Mouse (Mus musculus) liver, embryonic 16.5 days (tissue): ENCODE measurements around the gene Pheta1. TPM values are rescaled to one million over a fixed set of nuclear protein-coding genes. Genes with fewer than 3 reads are reported as not detected.

Experiments
- ATAC-seq: fragments of 200-750 bp; cut with Nextera tagmentation; 2 replicates; pipeline ENCODE4 v1.8.0; 2017; ENCODE audit warnings: low read depth, mild to moderate bottlenecking, moderate number of reproducible peaks, moderate library complexity
- H3K27ac ChIP-seq: fragments of 300-500 bp; sonication (generic); 2 replicates; pipeline ENCODE4 v1.5.1; 2014; ENCODE audit warnings: mild to moderate bottlenecking, low read length
- H3K27me3 ChIP-seq: fragments of 300-500 bp; sonication (generic); 2 replicates; pipeline ENCODE4 v1.6.1; 2014; ENCODE audit warnings: low read depth, low read length, mixed read lengths; ENCODE audit not compliant: control insufficient read depth, insufficient read depth
- H3K36me3 ChIP-seq: fragments of 300-500 bp; sonication (generic); 2 replicates; pipeline ENCODE4 v1.6.1; 2014; ENCODE audit warnings: mild to moderate bottlenecking; ENCODE audit not compliant: control insufficient read depth, insufficient read depth
- H3K4me1 ChIP-seq: fragments of 300-500 bp; sonication (generic); 2 replicates; pipeline ENCODE4 v1.6.1; 2014; ENCODE audit warnings: low read depth, low read length, mixed read lengths; ENCODE audit not compliant: control insufficient read depth
- H3K4me2 ChIP-seq: fragments of 300-500 bp; sonication (generic); 2 replicates; pipeline ENCODE4 v1.6.1; 2014; ENCODE audit warnings: low read depth, low read length, mixed read lengths
- H3K4me3 ChIP-seq: fragments of 300-500 bp; sonication (generic); 2 replicates; pipeline ENCODE4 v1.5.1; 2014; ENCODE audit warnings: low read depth, mild to moderate bottlenecking, low read length
- H3K9ac ChIP-seq: fragments of 300-500 bp; sonication (generic); 2 replicates; pipeline ENCODE4 v1.6.1; 2014; ENCODE audit warnings: low read depth, low read length
- H3K9me3 ChIP-seq: fragments of 300-500 bp; sonication (generic); replicated peaks from 2 replicates; pipeline ENCODE4 v1.6.1; 2016; ENCODE audit warnings: low read length; ENCODE audit not compliant: control insufficient read depth
- WGBS: fragments of 180-500 bp; shearing (Covaris S2); extraction: QIAGEN DNeasy Blood & Tissue Kit; methylation state at CpG from one replicate; pipeline ENCODE4 v1.1.7; 2014; ENCODE audit not compliant: insufficient replicate concordance; 5-methylcytosine and 5-hydroxymethylcytosine counted together
- polyA plus RNA-seq: library from polyadenylated mRNA; unstranded; fragments of >200 nt; fragmentation: Nextera tagmentation; extraction: Ambion mirVana; gene quantifications from 2 replicates; pipeline ENCODE4 v1.2.1, GENCODE M21; 2015

Gene Pheta1
- polyA plus RNA-seq, 1 experiment from 2014 or later, result 4.0 TPM

DNA sequence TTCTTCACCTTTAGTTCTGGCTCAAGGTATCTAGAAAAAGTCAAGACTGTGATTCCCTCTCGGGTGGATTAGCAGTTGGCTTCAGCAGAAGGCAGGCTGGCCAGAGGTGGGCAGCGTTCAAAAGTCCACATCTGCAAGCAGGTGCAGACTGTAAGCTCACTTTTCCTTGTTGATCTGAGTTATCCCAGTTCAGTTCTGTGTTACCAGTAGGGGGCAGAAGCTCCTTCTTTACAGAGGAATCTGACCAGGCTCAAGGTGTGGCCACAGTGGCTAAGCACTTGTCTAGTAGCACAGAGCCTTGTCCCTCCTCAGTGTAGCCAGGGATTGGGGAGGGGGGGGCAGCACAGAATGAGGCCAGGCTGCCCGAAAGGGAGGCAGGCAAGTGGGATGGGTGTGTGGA is 33.7 kb upstream of the Pheta1 start:
- WGBS, result 45% methylated on average over 3 of the region's 3 CpGs
- Histone ChIP-seq H3K4me3 (no peak overlapping the region), H3K4me2 (no peak overlapping the region), H3K4me1 (no peaks in the 10 kb centered on the region), H3K36me3 (peaks cover 36% of the 10 kb centered on the region), H3K9me3 (no peaks in the 10 kb centered on the region), H3K27ac (no peak overlapping the region), H3K27me3 (no peaks in the 10 kb centered on the region), H3K9ac (no peak overlapping the region)
- no peak for ATAC-seq

DNA sequence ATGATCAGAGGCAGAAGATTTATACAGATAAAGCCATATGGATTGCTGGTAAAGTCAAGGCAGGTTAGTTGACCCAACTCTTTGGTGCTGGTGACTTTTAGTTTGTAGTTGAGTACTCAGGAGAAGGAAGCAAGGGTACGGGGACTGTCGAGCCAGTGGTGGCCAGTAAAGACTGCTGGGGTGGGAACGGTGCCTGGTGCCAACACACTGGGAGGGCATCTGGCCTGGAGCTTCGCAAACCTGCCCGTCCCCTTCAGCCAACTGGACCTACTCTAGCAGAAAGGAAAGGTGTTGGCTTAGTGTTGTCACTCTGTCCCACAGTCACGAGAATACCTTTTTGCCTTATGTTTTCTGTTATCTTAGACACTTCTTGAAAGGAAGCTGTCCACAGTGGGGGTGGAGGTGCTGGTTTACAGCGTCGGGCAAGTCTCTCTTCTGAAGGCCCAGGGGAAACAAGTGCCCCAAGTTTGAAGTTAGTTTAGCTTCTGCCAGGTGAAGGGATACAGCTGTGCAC is 32.9 kb upstream of the Pheta1 start:
- Histone ChIP-seq H3K9ac (no peak overlapping the region), H3K9me3 (no peaks in the 10 kb centered on the region), H3K4me1 (no peaks in the 10 kb centered on the region), H3K4me2 (no peak overlapping the region), H3K4me3 (no peak overlapping the region), H3K27ac (no peak overlapping the region), H3K27me3 (no peaks in the 10 kb centered on the region), H3K36me3 (peaks cover 33% of the 10 kb centered on the region)
- ATAC-seq, result no peak
- WGBS, result 77% methylated on average over 8 of the region's 8 CpGs

DNA sequence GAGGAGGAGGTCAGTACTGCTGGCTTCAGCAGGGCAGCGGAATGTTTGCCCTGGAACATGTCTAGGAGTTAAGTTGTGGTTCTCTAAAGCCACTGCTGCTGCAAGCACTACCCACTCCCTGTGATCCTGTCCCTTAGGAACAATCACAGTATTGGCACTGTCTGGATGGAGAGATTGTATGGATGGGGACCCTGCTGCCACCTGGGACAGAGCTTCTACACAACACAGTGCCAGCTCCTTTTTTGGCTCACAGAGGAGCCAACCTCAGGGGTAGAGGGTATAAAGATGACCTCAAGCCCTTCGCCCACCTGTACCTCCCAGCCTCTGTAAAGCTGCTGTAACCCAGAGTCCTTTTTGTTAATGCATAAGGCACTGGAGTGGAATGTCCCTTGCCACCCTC is 32.2 kb upstream of the Pheta1 start:
- Histone ChIP-seq H3K4me3 (no peak overlapping the region), H3K9ac (no peak overlapping the region), H3K27me3 (no peaks in the 10 kb centered on the region), H3K9me3 (no peaks in the 10 kb centered on the region), H3K36me3 (peaks cover 28% of the 10 kb centered on the region), H3K4me1 (no peaks in the 10 kb centered on the region), H3K4me2 (no peak overlapping the region), H3K27ac (no peak overlapping the region)
- ATAC-seq, result no peak
- WGBS, result 82% methylated on average over 2 of the region's 2 CpGs

DNA sequence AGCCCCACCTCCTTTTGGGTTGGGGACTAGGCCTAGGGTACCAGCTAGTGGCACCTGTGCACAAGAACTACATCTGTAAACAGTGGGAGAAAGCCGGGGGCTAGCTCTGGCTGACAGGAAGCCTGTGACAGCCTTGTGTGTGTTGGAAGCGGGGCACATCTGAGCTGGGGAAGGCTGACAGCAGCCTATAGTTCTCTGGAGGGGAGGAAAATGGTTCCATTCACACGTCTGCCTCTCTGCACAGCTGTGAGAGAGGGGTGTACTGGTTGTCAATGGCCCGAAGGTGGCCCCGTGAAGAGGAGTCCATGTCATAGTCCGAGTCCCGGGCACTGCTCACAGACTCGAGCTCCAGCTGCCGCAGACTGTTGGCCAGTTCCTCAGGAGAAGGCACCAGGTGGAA is 31.2 kb upstream of the Pheta1 start:
- H3K4me2 ChIP-seq, result no peak overlapping the region
- ATAC-seq, result no peak
- H3K9ac ChIP-seq, result no peak overlapping the region
- H3K4me1 ChIP-seq, result no peaks in the 10 kb centered on the region; the same call in 1 of the 2 replicates
- H3K9me3 ChIP-seq, result no peaks in the 10 kb centered on the region
- H3K36me3 ChIP-seq, result peaks cover 25% of the 10 kb centered on the region
- 75% methylated on average over 9 of the region's 9 CpGs for WGBS
- no peaks in the 10 kb centered on the region for H3K27me3 ChIP-seq
- no peak overlapping the region for H3K4me3 ChIP-seq
- H3K27ac ChIP-seq, result no peak overlapping the region

DNA sequence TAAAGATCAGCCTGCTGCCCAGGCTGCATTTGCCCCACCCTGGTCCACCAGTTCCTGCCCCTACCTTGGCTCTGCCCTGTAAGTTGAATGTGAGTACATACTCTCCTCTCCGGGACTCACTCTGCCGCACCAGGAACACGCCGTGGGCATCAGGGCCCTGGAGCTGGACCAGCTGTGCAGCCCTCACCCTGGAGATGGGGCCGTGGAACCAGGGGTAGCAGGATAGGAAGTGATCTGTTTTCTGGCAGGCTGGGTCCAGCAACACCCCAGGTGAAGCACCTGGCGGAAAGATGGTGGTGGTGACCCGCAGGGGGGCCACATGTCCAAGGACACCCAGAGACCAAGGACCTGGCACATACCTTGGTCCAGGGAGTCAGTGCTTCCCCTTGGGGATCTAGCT is 30.4 kb upstream of the Pheta1 start:
- ATAC-seq, result no peak
- Histone ChIP-seq H3K36me3 (peaks cover 25% of the 10 kb centered on the region), H3K9me3 (no peaks in the 10 kb centered on the region), H3K27me3 (no peaks in the 10 kb centered on the region), H3K9ac (no peak overlapping the region), H3K4me1 (peaks cover under 1% of the 10 kb centered on the region; the same call in 1 of the 2 replicates), H3K27ac (no peak overlapping the region), H3K4me3 (no peak overlapping the region), H3K4me2 (no peak overlapping the region)
- 91% methylated on average over 7 of the region's 7 CpGs for WGBS

DNA sequence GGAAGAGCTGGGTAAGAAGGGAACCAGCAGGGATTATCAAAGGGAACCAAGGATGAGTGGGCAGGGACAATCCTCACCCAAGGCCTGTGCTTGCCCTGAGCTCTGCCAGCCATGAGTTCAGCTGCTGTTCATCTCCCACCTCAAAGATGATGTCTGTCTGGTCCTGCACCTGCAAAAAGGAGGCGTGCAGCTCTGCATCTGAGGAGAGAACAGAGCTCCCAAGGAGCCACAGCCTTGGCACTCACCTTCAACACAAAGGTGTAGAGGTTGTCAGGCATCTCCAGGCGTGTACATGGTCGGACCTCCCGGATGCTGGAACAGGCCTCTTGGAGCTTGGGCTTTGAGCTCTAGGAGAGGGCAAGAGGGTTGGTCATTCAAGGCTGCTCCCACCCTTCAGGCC is 29.9 kb upstream of the Pheta1 start:
- Histone ChIP-seq H3K9ac (no peak overlapping the region), H3K4me3 (no peak overlapping the region), H3K4me1 (peaks cover 5% of the 10 kb centered on the region), H3K9me3 (no peaks in the 10 kb centered on the region), H3K27me3 (no peaks in the 10 kb centered on the region), H3K27ac (no peak overlapping the region), H3K36me3 (peaks cover 25% of the 10 kb centered on the region), H3K4me2 (no peak overlapping the region)
- ATAC-seq, result no peak
- WGBS, result 74% methylated on average over 4 of the region's 4 CpGs

DNA sequence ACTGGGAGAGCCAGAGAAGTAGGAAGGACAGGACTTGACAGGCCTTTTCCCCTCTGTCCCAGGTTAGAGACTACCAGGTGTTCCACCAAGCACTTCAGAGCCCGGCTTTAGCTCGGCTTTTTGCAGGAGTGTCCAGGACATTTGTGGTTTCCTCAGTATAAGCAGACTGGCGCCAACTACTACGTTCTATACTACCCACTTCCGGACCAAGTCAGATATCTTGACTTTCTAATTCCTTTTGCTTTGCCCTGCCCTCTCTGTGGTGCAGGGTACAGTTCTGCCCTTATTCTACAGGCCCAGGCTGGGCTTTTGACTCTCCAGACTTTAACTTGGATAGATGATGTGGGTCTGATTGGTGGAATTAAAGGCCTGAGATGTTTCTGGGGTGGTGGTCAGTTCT is 29.2 kb upstream of the Pheta1 start:
- peaks cover 10% of the 10 kb centered on the region for H3K4me1 ChIP-seq
- H3K36me3 ChIP-seq, result peaks cover 25% of the 10 kb centered on the region
- no peak for ATAC-seq
- no peak overlapping the region for H3K4me3 ChIP-seq
- H3K9ac ChIP-seq, result no peak overlapping the region
- no peaks in the 10 kb centered on the region for H3K9me3 ChIP-seq
- H3K4me2 ChIP-seq, result no peak overlapping the region
- WGBS, result 30% methylated on average over 5 of the region's 5 CpGs
- H3K27ac ChIP-seq, result no peak overlapping the region
- no peaks in the 10 kb centered on the region for H3K27me3 ChIP-seq

DNA sequence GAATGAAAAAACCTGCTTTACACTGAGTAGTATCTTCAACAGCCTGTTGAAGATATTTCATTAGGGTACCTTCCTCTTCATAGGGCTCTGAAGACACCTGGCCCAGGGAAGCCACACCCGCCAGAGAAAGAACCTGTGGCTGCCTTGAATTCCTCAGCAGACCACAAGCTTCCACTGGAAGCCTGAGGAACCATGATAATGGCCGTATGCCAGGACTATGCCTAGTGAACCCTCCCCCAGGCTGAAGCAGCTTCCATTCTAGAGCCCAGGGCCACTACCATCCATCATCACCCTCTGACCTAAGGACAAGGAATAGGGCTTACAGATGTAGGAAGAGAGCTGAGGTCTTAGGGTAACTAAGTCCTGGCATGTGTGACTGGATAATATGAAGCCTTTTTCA is 28.6 kb upstream of the Pheta1 start:
- Histone ChIP-seq H3K27ac (no peak overlapping the region), H3K9ac (no peak overlapping the region), H3K36me3 (peaks cover 25% of the 10 kb centered on the region), H3K4me1 (peaks cover 11% of the 10 kb centered on the region), H3K9me3 (no peaks in the 10 kb centered on the region), H3K4me3 (no peak overlapping the region), H3K4me2 (no peak overlapping the region), H3K27me3 (no peaks in the 10 kb centered on the region)
- 51% methylated on average over 2 of the region's 2 CpGs for WGBS
- no peak for ATAC-seq

DNA sequence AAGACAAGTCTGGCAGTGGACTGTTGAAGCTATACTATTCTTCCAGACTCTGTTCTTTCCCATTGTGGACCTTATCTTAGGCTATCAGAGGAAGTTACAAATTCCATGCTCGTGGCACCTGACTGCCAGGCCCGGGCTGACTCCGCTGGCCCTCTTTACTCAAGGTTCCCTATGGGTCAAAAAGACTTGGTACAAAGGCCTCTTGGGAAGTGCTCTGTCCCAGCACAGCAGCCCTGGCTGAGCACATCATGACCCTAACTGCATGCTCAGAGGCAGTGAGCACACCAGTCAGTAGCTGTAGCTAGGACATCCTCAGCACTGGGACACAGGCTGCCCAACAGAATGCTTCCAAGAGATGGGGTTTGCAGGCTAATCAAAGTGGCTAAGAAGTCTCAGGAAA is 28.1 kb upstream of the Pheta1 start:
- WGBS, result 54% methylated on average over 3 of the region's 3 CpGs
- no peak overlapping the region for H3K4me3 ChIP-seq
- H3K9ac ChIP-seq, result no peak overlapping the region
- H3K36me3 ChIP-seq, result peaks cover 25% of the 10 kb centered on the region
- H3K4me2 ChIP-seq, result no peak overlapping the region
- H3K27ac ChIP-seq, result no peak overlapping the region
- H3K27me3 ChIP-seq, result no peaks in the 10 kb centered on the region
- H3K9me3 ChIP-seq, result no peaks in the 10 kb centered on the region
- peaks cover 11% of the 10 kb centered on the region for H3K4me1 ChIP-seq
- no peak for ATAC-seq
